Mouse (Mus musculus): ENCODE data around the gene Mcu. TPM values are rescaled to one million over a fixed set of nuclear protein-coding genes. Genes with fewer than 3 reads are reported as not detected.

The Mcu gene
- polyA plus RNA-seq, 1 experiment from 2014 or later = 18.6 TPM

GRCm38 (mm10) chr10:59426371-59426770 lies 190.1 kb downstream of the Mcu start:
- Histone ChIP-seq H3K27me3 (ENCODE audit: low read depth, poor library complexity, severe bottlenecking) (no peaks in the 10 kb centered on the region), H3K9me3 (replicated peaks) (no peaks in the 10 kb centered on the region), H3K27ac (replicated peaks) (no peak overlapping the region), H3K4me3 (no peak overlapping the region), H3K36me3 (no peaks in the 10 kb centered on the region), H3K4me1 (peaks cover 7% of the 10 kb centered on the region)
- DNase-seq (ENCODE audit: low spot score) = no peak
- WGBS = 77% methylated on average over 4 of the region's 4 CpGs

- Histone ChIP-seq H3K36me3 (no peaks in the 10 kb centered on the region), H3K27me3 (ENCODE audit: low read depth, poor library complexity, severe bottlenecking) (no peaks in the 10 kb centered on the region), H3K4me3 (no peak overlapping the region), H3K27ac (replicated peaks) (no peak overlapping the region), H3K9me3 (replicated peaks) (no peaks in the 10 kb centered on the region), H3K4me1 (0 out of 2 replicates have a peak, but pooled peaks cover under 1% of the 10 kb centered on the region)
- DNase-seq (ENCODE audit: low spot score) = no peak
- 92% methylated on average over 7 of the region's 7 CpGs for WGBS
These were observed 191.1 kb downstream of the Mcu start for GRCm38 (mm10) chr10:59425369-59425768.

GRCm38 (mm10) chr10:59424453-59424852 lies 192.0 kb downstream of the Mcu start:
- H3K27me3 ChIP-seq (ENCODE audit: low read depth, poor library complexity, severe bottlenecking) = no peaks in the 10 kb centered on the region
- DNase-seq (ENCODE audit: low spot score) = no peak
- H3K27ac ChIP-seq (replicated peaks) = no peak overlapping the region
- no peaks in the 10 kb centered on the region for H3K4me1 ChIP-seq
- 86% methylated on average over 3 of the region's 3 CpGs for WGBS
- H3K9me3 ChIP-seq (replicated peaks) = no peaks in the 10 kb centered on the region
- no peak overlapping the region for H3K4me3 ChIP-seq
- no peaks in the 10 kb centered on the region for H3K36me3 ChIP-seq

GRCm38 (mm10) chr10:59419516-59419915 lies 197.0 kb downstream of the Mcu start:
- Histone ChIP-seq H3K27me3 (ENCODE audit: low read depth, poor library complexity, severe bottlenecking) (no peaks in the 10 kb centered on the region), H3K27ac (replicated peaks) (no peak overlapping the region), H3K36me3 (no peaks in the 10 kb centered on the region), H3K4me1 (no peaks in the 10 kb centered on the region), H3K9me3 (replicated peaks) (no peaks in the 10 kb centered on the region), H3K4me3 (no peak overlapping the region)
- 88% methylated on average over 4 of the region's 4 CpGs for WGBS
- DNase-seq (ENCODE audit: low spot score) = no peak

- H3K4me3 ChIP-seq = no peak overlapping the region
These were observed 199.9 kb downstream of the Mcu start for GRCm38 (mm10) chr10:59416623-59417022.

GRCm38 (mm10) chr10:59413711-59414110 lies 202.8 kb downstream of the Mcu start:
- 90% methylated on average over 4 of the region's 4 CpGs for WGBS
- Histone ChIP-seq H3K27me3 (ENCODE audit: low read depth, poor library complexity, severe bottlenecking) (no peaks in the 10 kb centered on the region), H3K27ac (replicated peaks) (no peak overlapping the region), H3K4me3 (no peak overlapping the region), H3K9me3 (replicated peaks) (no peaks in the 10 kb centered on the region), H3K4me1 (no peaks in the 10 kb centered on the region), H3K36me3 (no peaks in the 10 kb centered on the region)
- no peak for DNase-seq (ENCODE audit: low spot score)

More at GRCm38 (mm10) chr10:59416623-59417022, 199.9 kb downstream of the Mcu start:
- H3K36me3 ChIP-seq = no peaks in the 10 kb centered on the region
- 92% methylated on average over 3 of the region's 3 CpGs for WGBS
- no peaks in the 10 kb centered on the region for H3K27me3 ChIP-seq (ENCODE audit: low read depth, poor library complexity, severe bottlenecking)
- no peaks in the 10 kb centered on the region for H3K9me3 ChIP-seq (replicated peaks)
- H3K27ac ChIP-seq (replicated peaks) = no peak overlapping the region
- H3K4me1 ChIP-seq = no peaks in the 10 kb centered on the region
- DNase-seq (ENCODE audit: low spot score) = no peak

- H3K4me3 ChIP-seq = no peak overlapping the region
- DNase-seq (ENCODE audit: low spot score) = no peak
- H3K27me3 ChIP-seq (ENCODE audit: low read depth, poor library complexity, severe bottlenecking) = no peaks in the 10 kb centered on the region
- H3K27ac ChIP-seq (replicated peaks) = no peak overlapping the region
- no peaks in the 10 kb centered on the region for H3K36me3 ChIP-seq
- WGBS = 84% methylated on average over 12 of the region's 12 CpGs
- no peaks in the 10 kb centered on the region for H3K9me3 ChIP-seq (replicated peaks)
- no peaks in the 10 kb centered on the region for H3K4me1 ChIP-seq
These were observed 206.2 kb downstream of the Mcu start for GRCm38 (mm10) chr10:59410264-59410663.

- DNase-seq (ENCODE audit: low spot score) = no peak
- H3K27me3 ChIP-seq (ENCODE audit: low read depth, poor library complexity, severe bottlenecking) = no peaks in the 10 kb centered on the region
- no peaks in the 10 kb centered on the region for H3K9me3 ChIP-seq (replicated peaks)
- H3K36me3 ChIP-seq = no peaks in the 10 kb centered on the region
- no peaks in the 10 kb centered on the region for H3K4me1 ChIP-seq
- no peak overlapping the region for H3K27ac ChIP-seq (replicated peaks)
- WGBS = 67% methylated on average over 6 of the region's 6 CpGs
- no peak overlapping the region for H3K4me3 ChIP-seq
These were observed 208.0 kb downstream of the Mcu start for GRCm38 (mm10) chr10:59408499-59408898.

- no peak overlapping the region for H3K4me3 ChIP-seq
- 0 out of 2 replicates have a peak, but pooled peaks cover 3% of the 10 kb centered on the region for H3K9me3 ChIP-seq (replicated peaks)
- H3K4me1 ChIP-seq = no peaks in the 10 kb centered on the region
- no peak for DNase-seq (ENCODE audit: low spot score)
- no peaks in the 10 kb centered on the region for H3K27me3 ChIP-seq (ENCODE audit: low read depth, poor library complexity, severe bottlenecking)
- 83% methylated on average over 10 of the region's 10 CpGs for WGBS
- H3K27ac ChIP-seq (replicated peaks) = no peak overlapping the region
- H3K36me3 ChIP-seq = no peaks in the 10 kb centered on the region
These were observed 212.7 kb downstream of the Mcu start for GRCm38 (mm10) chr10:59403793-59404149.

GRCm38 (mm10) chr10:59402899-59403792 lies 213.3 kb downstream of the Mcu start, which contains the start of gene Pla2g12b:
Gene Pla2g12b (plus strand): TSS chr10:59403660.
- Histone ChIP-seq H3K9me3 (replicated peaks) (0 out of 2 replicates have a peak, but pooled peaks cover 3% of the 10 kb centered on the region), H3K36me3 (no peaks in the 10 kb centered on the region), H3K4me1 (no peaks in the 10 kb centered on the region), H3K4me3 (no peak within 1 kb of the TSS), H3K27ac (replicated peaks) (no peak within 1 kb of the TSS), H3K27me3 (ENCODE audit: low read depth, poor library complexity, severe bottlenecking) (no peaks in the 10 kb centered on the region)
- no peak for DNase-seq (ENCODE audit: low spot score)
- WGBS = 81% methylated on average over 21 of the region's 21 CpGs

Other genes with a start within 250 kb of the Mcu start
- 11.5 and 14.1 TPM in 2 replicates for gene Gm10273, start 221.1 kb downstream of the Mcu start, polyA plus RNA-seq (2016; fragmentation: Nextera tagmentation; extraction: Ambion mirVana)
- gene Pla2g12b, start 213.0 kb downstream of the Mcu start, polyA plus RNA-seq (2016; fragmentation: Nextera tagmentation; extraction: Ambion mirVana) = not detected in 2 replicates
- gene Oit3, start 174.9 kb downstream of the Mcu start, polyA plus RNA-seq (2016; fragmentation: Nextera tagmentation; extraction: Ambion mirVana) = 0.40 and 1.00 TPM in 2 replicates
- gene Gm10322, start 629 bp downstream of the Mcu start, polyA plus RNA-seq (2016; fragmentation: Nextera tagmentation; extraction: Ambion mirVana) = not detected in 2 replicates
- 58.1 and 61.7 TPM in 2 replicates for gene Micu1, start 85.8 kb upstream of the Mcu start, polyA plus RNA-seq (2016; fragmentation: Nextera tagmentation; extraction: Ambion mirVana)

All from midbrain, embryonic 10.5 days (tissue).